Mouse (Mus musculus) heart, embryonic 13.5 days (tissue): Measurements from ENCODE around the gene Dctn3. TPM values are rescaled to one million over a fixed set of nuclear protein-coding genes. Genes with fewer than 3 reads are reported as not detected.

Experiments
- ATAC-seq: fragments of 200-750 bp; cut with Nextera tagmentation; 2 replicates; pipeline ENCODE4 v1.8.0; 2017; ENCODE audit warnings: moderate TSS enrichment; ENCODE audit not compliant: insufficient number of reproducible peaks, low FRiP score, low TSS enrichment; ENCODE audit errors: extremely low read depth
- H3K27ac ChIP-seq: fragments of 300-500 bp; sonication (generic); replicated peaks from 2 replicates; pipeline ENCODE4 v1.5.1; 2015; ENCODE audit warnings: moderate library complexity, mild to moderate bottlenecking, inconsistent platforms
- H3K27me3 ChIP-seq: fragments of 300-500 bp; sonication (generic); replicated peaks from 2 replicates; pipeline ENCODE4 v1.6.1; 2015; ENCODE audit warnings: mild to moderate bottlenecking, inconsistent platforms
- H3K36me3 ChIP-seq: fragments of 300-500 bp; sonication (generic); 2 replicates; pipeline ENCODE4 v1.6.1; 2015; ENCODE audit warnings: mild to moderate bottlenecking, inconsistent platforms
- H3K4me1 ChIP-seq: fragments of 300-500 bp; sonication (generic); 2 replicates; pipeline ENCODE4 v1.6.1; 2015; ENCODE audit warnings: inconsistent platforms
- H3K4me2 ChIP-seq: fragments of 300-500 bp; sonication (generic); 2 replicates; pipeline ENCODE4 v1.6.1; 2015; ENCODE audit warnings: inconsistent platforms, mild to moderate bottlenecking, moderate library complexity
- H3K4me3 ChIP-seq: fragments of 300-500 bp; sonication (generic); 2 replicates; pipeline ENCODE4 v1.5.1; 2015; ENCODE audit warnings: moderate library complexity, mild to moderate bottlenecking, inconsistent platforms
- H3K9ac ChIP-seq: fragments of 300-500 bp; sonication (generic); 2 replicates; pipeline ENCODE4 v1.6.1; 2015; ENCODE audit warnings: inconsistent platforms, mild to moderate bottlenecking, moderate library complexity
- H3K9me3 ChIP-seq: fragments of 300-500 bp; sonication (generic); 2 replicates; pipeline ENCODE4 v1.6.1; 2016; ENCODE audit warnings: inconsistent platforms
- WGBS: fragments of 180-500 bp; shearing (Covaris S2); methylation state at CpG from one replicate; pipeline ENCODE4 v1.1.7; 2015; ENCODE audit warnings: mixed read lengths; 5-methylcytosine and 5-hydroxymethylcytosine counted together
- polyA plus RNA-seq: library from polyadenylated mRNA; unstranded; fragments of >200 nt; fragmentation: Nextera tagmentation; extraction: Ambion mirVana; gene quantifications from 2 replicates; pipeline ENCODE4 v1.2.1, GENCODE M21; 2015

Gene Dctn3
- polyA plus RNA-seq, 1 experiment from 2014 or later, result 128 TPM

GRCm38 (mm10) chr4:41681947-41682346, 41.0 kb downstream of the Dctn3 start:
- peaks cover 54% of the 10 kb centered on the region for H3K4me1 ChIP-seq
- H3K9ac ChIP-seq, result no peak overlapping the region
- WGBS, result 63% methylated on average over 10 of the region's 10 CpGs
- no peak for ATAC-seq
- no peak overlapping the region for H3K4me3 ChIP-seq
- H3K4me2 ChIP-seq, result no peak overlapping the region
- no peaks in the 10 kb centered on the region for H3K9me3 ChIP-seq
- peaks cover 14% of the 10 kb centered on the region for H3K27me3 ChIP-seq
- no peak overlapping the region for H3K27ac ChIP-seq
- no peaks in the 10 kb centered on the region for H3K36me3 ChIP-seq

GRCm38 (mm10) chr4:41681176-41681575, 41.8 kb downstream of the Dctn3 start:
- Histone ChIP-seq H3K4me1 (peaks cover 61% of the 10 kb centered on the region), H3K36me3 (no peaks in the 10 kb centered on the region), H3K27ac (no peak overlapping the region), H3K4me2 (no peak overlapping the region), H3K9me3 (no peaks in the 10 kb centered on the region), H3K4me3 (no peak overlapping the region), H3K9ac (no peak overlapping the region), H3K27me3 (peaks cover 18% of the 10 kb centered on the region)
- no peak for ATAC-seq
- WGBS, result 65% methylated on average over 4 of the region's 4 CpGs

- 0 out of 2 replicates have a peak overlapping the region, but pooled peaks have one; percentile 5 for H3K27ac ChIP-seq
- H3K36me3 ChIP-seq, result no peaks in the 10 kb centered on the region
- H3K4me1 ChIP-seq, result peaks cover 67% of the 10 kb centered on the region
- peaks cover 31% of the 10 kb centered on the region for H3K27me3 ChIP-seq
- 28% methylated on average over 2 of the region's 2 CpGs for WGBS
- H3K4me2 ChIP-seq, result no peak overlapping the region
- peak overlapping the region; percentile 68 for H3K9ac ChIP-seq
- no peaks in the 10 kb centered on the region for H3K9me3 ChIP-seq
- H3K4me3 ChIP-seq, result no peak overlapping the region
- no peak for ATAC-seq
Observed at GRCm38 (mm10) chr4:41679291-41679690, 43.7 kb downstream of the Dctn3 start.

GRCm38 (mm10) chr4:41678863-41679262, 44.1 kb downstream of the Dctn3 start:
- H3K9ac ChIP-seq, result peak overlapping the region; percentile 68
- H3K36me3 ChIP-seq, result no peaks in the 10 kb centered on the region
- H3K27me3 ChIP-seq, result peaks cover 34% of the 10 kb centered on the region
- WGBS, result 39% methylated on average over 6 of the region's 6 CpGs
- no peak overlapping the region for H3K4me3 ChIP-seq
- H3K4me1 ChIP-seq, result peaks cover 65% of the 10 kb centered on the region
- no peak for ATAC-seq
- no peaks in the 10 kb centered on the region for H3K9me3 ChIP-seq
- H3K27ac ChIP-seq, result 0 out of 2 replicates have a peak overlapping the region, but pooled peaks have one; percentile 5
- H3K4me2 ChIP-seq, result no peak overlapping the region

GRCm38 (mm10) chr4:41677006-41677629, 45.9 kb downstream of the Dctn3 start:
- no peaks in the 10 kb centered on the region for H3K9me3 ChIP-seq
- WGBS, result 39% methylated on average over 13 of the region's 13 CpGs

GRCm38 (mm10) chr4:41676248-41677005, 46.5 kb downstream of the Dctn3 start:
- Histone ChIP-seq H3K9me3 (no peaks in the 10 kb centered on the region), H3K27me3 (peaks cover 48% of the 10 kb centered on the region), H3K36me3 (no peaks in the 10 kb centered on the region), H3K4me2 (peak overlapping the region; percentile 30), H3K4me3 (no peak overlapping the region), H3K9ac (peak overlapping the region; percentile 52), H3K27ac (peak overlapping the region; percentile 55), H3K4me1 (peaks cover 75% of the 10 kb centered on the region)
- no peak for ATAC-seq
- WGBS, result 31% methylated on average over 17 of the region's 17 CpGs

More at GRCm38 (mm10) chr4:41677006-41677629, 45.9 kb downstream of the Dctn3 start:
- Histone ChIP-seq H3K27me3 (peaks cover 43% of the 10 kb centered on the region), H3K9ac (peak overlapping the region; percentile 50), H3K4me3 (no peak overlapping the region), H3K4me2 (peak overlapping the region; percentile 30), H3K27ac (peak overlapping the region; percentile 55), H3K36me3 (no peaks in the 10 kb centered on the region), H3K4me1 (peaks cover 69% of the 10 kb centered on the region)
- no peak for ATAC-seq

GRCm38 (mm10) chr4:41673186-41673585, 49.8 kb downstream of the Dctn3 start:
- Histone ChIP-seq H3K4me2 (no peak overlapping the region), H3K4me1 (peaks cover 52% of the 10 kb centered on the region), H3K4me3 (no peak overlapping the region), H3K9ac (no peak overlapping the region), H3K27ac (no peak overlapping the region), H3K9me3 (no peaks in the 10 kb centered on the region), H3K36me3 (no peaks in the 10 kb centered on the region), H3K27me3 (peaks cover 73% of the 10 kb centered on the region)
- no peak for ATAC-seq
- 59% methylated on average over 19 of the region's 19 CpGs for WGBS

GRCm38 (mm10) chr4:41672522-41672963, 50.4 kb downstream of the Dctn3 start:
- H3K4me2 ChIP-seq, result no peak overlapping the region
- WGBS, result 34% methylated on average over 8 of the region's 8 CpGs

GRCm38 (mm10) chr4:41671963-41672480, 50.9 kb downstream of the Dctn3 start:
- Histone ChIP-seq H3K4me3 (no peak overlapping the region), H3K9ac (peak overlapping the region; percentile 44; the same call in 1 of the 2 replicates), H3K9me3 (no peaks in the 10 kb centered on the region), H3K36me3 (no peaks in the 10 kb centered on the region), H3K27me3 (peaks cover 79% of the 10 kb centered on the region), H3K4me1 (peaks cover 41% of the 10 kb centered on the region), H3K4me2 (no peak overlapping the region), H3K27ac (no peak overlapping the region)
- WGBS, result 22% methylated on average over 8 of the region's 8 CpGs
- ATAC-seq, result no peak

More at GRCm38 (mm10) chr4:41672522-41672963, 50.4 kb downstream of the Dctn3 start:
- Histone ChIP-seq H3K4me3 (no peak overlapping the region), H3K9ac (peak overlapping the region; percentile 44; the same call in 1 of the 2 replicates), H3K27me3 (peaks cover 77% of the 10 kb centered on the region), H3K27ac (no peak overlapping the region), H3K4me1 (peaks cover 46% of the 10 kb centered on the region), H3K9me3 (no peaks in the 10 kb centered on the region), H3K36me3 (no peaks in the 10 kb centered on the region)
- ATAC-seq, result no peak

GRCm38 (mm10) chr4:41671500-41671899, 51.5 kb downstream of the Dctn3 start:
- H3K9ac ChIP-seq, result no peak overlapping the region; the same call in 1 of the 2 replicates
- ATAC-seq, result no peak
- H3K4me2 ChIP-seq, result no peak overlapping the region
- peaks cover 36% of the 10 kb centered on the region for H3K4me1 ChIP-seq
- no peaks in the 10 kb centered on the region for H3K36me3 ChIP-seq
- H3K9me3 ChIP-seq, result no peaks in the 10 kb centered on the region
- H3K27ac ChIP-seq, result no peak overlapping the region
- H3K4me3 ChIP-seq, result no peak overlapping the region
- WGBS, result 43% methylated on average over 5 of the region's 5 CpGs
- H3K27me3 ChIP-seq, result peaks cover 79% of the 10 kb centered on the region

- WGBS, result 80% methylated on average over 18 of the region's 18 CpGs
- Histone ChIP-seq H3K9ac (no peak overlapping the region), H3K27ac (no peak overlapping the region), H3K27me3 (peaks cover 82% of the 10 kb centered on the region), H3K4me2 (no peak overlapping the region), H3K4me1 (peaks cover 29% of the 10 kb centered on the region), H3K9me3 (no peaks in the 10 kb centered on the region), H3K4me3 (no peak overlapping the region), H3K36me3 (no peaks in the 10 kb centered on the region)
- no peak for ATAC-seq
Observed at GRCm38 (mm10) chr4:41670836-41671235, 52.1 kb downstream of the Dctn3 start.
